Mouse (Mus musculus) NIH3T3 (cell line): ENCODE data around the gene Tigar.

Experiments
- DNase-seq: peaks from one replicate; pipeline ENCODE4 v3.0.0-alpha.2; 2012; ENCODE audit warnings: low read depth

Gene Tigar

GRCm38 (mm10) chr6:127109402-127109930 lies at the start of gene Tigar:
Gene Tigar (minus strand): TSS chr6:127109557.
- DNase-seq: peak; percentile 90

- DNase-seq: no peak
Measured at GRCm38 (mm10) chr6:127157321-127157720, 48.0 kb upstream of the Tigar start.

- DNase-seq: no peak
Measured at GRCm38 (mm10) chr6:127155468-127155867, 46.1 kb upstream of the Tigar start.

GRCm38 (mm10) chr6:127154708-127155268 lies 45.4 kb upstream of the Tigar start:
- DNase-seq: peak; percentile 50

GRCm38 (mm10) chr6:127153972-127154707 lies 44.8 kb upstream of the Tigar start:
- DNase-seq: peak; percentile 29

- DNase-seq: no peak
Measured at GRCm38 (mm10) chr6:127153296-127153800, 44.0 kb upstream of the Tigar start.

GRCm38 (mm10) chr6:127152106-127152951 lies 43.0 kb upstream of the Tigar start, which contains the start of gene Ccnd2:
Gene Ccnd2 (minus strand): TSS chr6:127152193.
- DNase-seq: peak; percentile 30

- peak; percentile 21 for DNase-seq
Measured at GRCm38 (mm10) chr6:127151565-127152105, 42.3 kb upstream of the Tigar start.

GRCm38 (mm10) chr6:127150663-127151564 lies 41.6 kb upstream of the Tigar start:
- DNase-seq: peak; percentile 94

GRCm38 (mm10) chr6:127149944-127150662 lies 40.7 kb upstream of the Tigar start:
- peak; percentile 76 for DNase-seq

GRCm38 (mm10) chr6:127149303-127149943 lies 40.1 kb upstream of the Tigar start:
- DNase-seq: peak; percentile 57

GRCm38 (mm10) chr6:127148526-127149302 lies 39.4 kb upstream of the Tigar start:
- peak; percentile 77 for DNase-seq

GRCm38 (mm10) chr6:127147665-127148064 lies 38.3 kb upstream of the Tigar start:
- DNase-seq: peak; percentile 99

GRCm38 (mm10) chr6:127146322-127146947 lies 37.1 kb upstream of the Tigar start:
- no peak for DNase-seq

GRCm38 (mm10) chr6:127145464-127146190 lies 36.3 kb upstream of the Tigar start:
- no peak for DNase-seq

GRCm38 (mm10) chr6:127143576-127144288 lies 34.4 kb upstream of the Tigar start:
- DNase-seq: no peak

GRCm38 (mm10) chr6:127143124-127143520 lies 33.8 kb upstream of the Tigar start:
- no peak for DNase-seq
